Mouse (Mus musculus) spleen, postnatal 10 days (tissue): Measurements from ENCODE around the gene Vwce.
A peak's percentile ranks its signal among the peaks of the same experiment; 100 is the strongest.

Experiments used
- DNase-seq, 2 experiments: peaks; one replicate each; pipeline ENCODE4 v3.0.0; 2021 to 2022; ENCODE audit warnings: low spot score in 2 of 2

Vwce gene

GRCm38 (mm10) chr19:10640589-10641378, 6.8 kb downstream of the Vwce start:
- no peak for DNase-seq

GRCm38 (mm10) chr19:10645616-10646015, 11.6 kb downstream of the Vwce start:
- no peak for DNase-seq

GRCm38 (mm10) chr19:10648156-10648555, 14.1 kb downstream of the Vwce start:
- DNase-seq: no peak

- DNase-seq: no peak
These were observed 22.0 kb downstream of the Vwce start for GRCm38 (mm10) chr19:10656058-10656457.

- DNase-seq: no peak
These were observed 23.7 kb downstream of the Vwce start for GRCm38 (mm10) chr19:10657742-10658141.

GRCm38 (mm10) chr19:10658406-10658805, 24.4 kb downstream of the Vwce start:
- DNase-seq: no peak

- DNase-seq: peak; percentile 61 to 75
These were observed 27.4 kb downstream of the Vwce start for GRCm38 (mm10) chr19:10661373-10661772.

- peak in 1 of 2 experiments; percentile 38 for DNase-seq
These were observed 27.9 kb downstream of the Vwce start for GRCm38 (mm10) chr19:10661919-10662318.

- DNase-seq: no peak
These were observed 28.7 kb downstream of the Vwce start for GRCm38 (mm10) chr19:10662665-10663064.

GRCm38 (mm10) chr19:10665093-10665492, 31.1 kb downstream of the Vwce start:
- no peak for DNase-seq

GRCm38 (mm10) chr19:10665499-10665898, 31.5 kb downstream of the Vwce start:
- peak; percentile 83 to 89 for DNase-seq

- DNase-seq: no peak
These were observed 37.3 kb downstream of the Vwce start for GRCm38 (mm10) chr19:10671319-10671718.

GRCm38 (mm10) chr19:10671854-10672417, 37.9 kb downstream of the Vwce start:
- DNase-seq: no peak

- DNase-seq: no peak
These were observed 39.3 kb downstream of the Vwce start for GRCm38 (mm10) chr19:10673275-10673674.

- no peak for DNase-seq
These were observed 42.6 kb downstream of the Vwce start for GRCm38 (mm10) chr19:10676656-10677055.

- peak; percentile 67 to 85 for DNase-seq
These were observed 44.1 kb downstream of the Vwce start, which contains the start of gene Pga5 for GRCm38 (mm10) chr19:10677915-10678771. TSS of gene Pga5 (minus strand) at chr19:10678071.

- no peak for DNase-seq
These were observed 44.7 kb downstream of the Vwce start for GRCm38 (mm10) chr19:10678772-10679067.

- DNase-seq: no peak
These were observed 47.6 kb downstream of the Vwce start for GRCm38 (mm10) chr19:10681571-10681970.

GRCm38 (mm10) chr19:10685081-10685480, 51.1 kb downstream of the Vwce start:
- DNase-seq: no peak

- no peak for DNase-seq
These were observed 51.7 kb downstream of the Vwce start for GRCm38 (mm10) chr19:10685727-10686126.

GRCm38 (mm10) chr19:10688537-10689352, 54.7 kb downstream of the Vwce start, which contains the start of gene Vps37c:
TSS of gene Vps37c (plus strand) at chr19:10688735.
- DNase-seq: peak; percentile 98 to 100
